Mouse (Mus musculus) stomach, postnatal 0 days (tissue): ENCODE measurements around the gene Oas1g.
"Not testable (repeated sequence)": the region's sequence is repeated elsewhere in the genome, so short reads cannot be mapped to it uniquely, and the experiment has no call there.

ENCODE experiments used
- CTCF ChIP-seq: IDR thresholded peaks from 2 replicates; pipeline ENCODE4 v1.5.1; 2016; ENCODE audit warnings: antibody characterized with exemption, low read depth, mild to moderate bottlenecking, moderate library complexity
- EP300 ChIP-seq: optimal IDR thresholded peaks from 2 replicates; pipeline ENCODE3; 2016; ENCODE audit warnings: antibody characterized with exemption

DNA sequence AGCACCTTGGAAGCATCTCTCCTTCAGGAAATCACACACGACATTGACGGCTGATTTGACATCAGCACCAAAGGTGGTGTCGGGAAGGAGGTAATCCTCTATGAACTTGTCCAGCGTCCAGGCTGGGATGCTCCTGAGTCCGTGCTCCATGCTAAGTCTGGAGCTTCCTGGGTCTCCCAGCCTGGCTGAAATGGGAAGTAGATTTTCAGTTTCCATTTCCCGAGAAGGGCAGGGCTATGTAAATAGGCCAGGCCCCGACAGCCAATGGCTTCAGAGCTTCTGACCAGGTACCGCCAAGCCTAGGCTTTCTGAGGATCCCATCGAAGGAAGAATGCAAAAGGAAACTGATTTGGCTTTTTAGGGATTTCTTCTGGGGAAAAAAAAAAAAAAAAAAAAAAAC is at the start of gene Oas1g:
- TF ChIP-seq EP300, CTCF: not testable (repeated sequence)
